Mouse (Mus musculus) left cerebral cortex, adult 2 months (tissue): ENCODE data around the gene Shroom3. TPM values are rescaled to one million over a fixed set of nuclear protein-coding genes. Genes with fewer than 3 reads are reported as not detected.
A peak's percentile ranks its signal among the peaks of the same experiment; 100 is the strongest.

Experiments used
- DNase-seq, 2 experiments: peaks; one replicate each; pipeline ENCODE4 v3.0.0; 2021 to 2022; ENCODE audit warnings: low spot score in 2 of 2, mixed read lengths in 1 of 2; ENCODE audit errors: extremely low spot score in 1 of 2
- H3K27ac ChIP-seq: fragments of 200-600 bp; 2 replicates; pipeline ENCODE4 v1.8.1; 2022
- H3K4me3 ChIP-seq: fragments of 200-600 bp; 2 replicates; pipeline ENCODE4 v1.8.1; 2022
- CTCF ChIP-seq: fragments of 200-600 bp; IDR thresholded peaks from 2 replicates; pipeline ENCODE4 v1.8.1; 2022; ENCODE audit warnings: antibody characterized with exemption, mild to moderate bottlenecking, moderate library complexity
- intact Hi-C: fragments of 180-260 bp; cut with DNase I; formaldehyde crosslinking; loops from one replicate; pipeline ENCODE4 v1.15.1; 2025
- total RNA-seq, 2 experiments: library from RNA; stranded (reverse); gene quantifications; 2 replicates each; pipeline ENCODE4 v1.2.3; 2021

Shroom3 gene
- total RNA-seq, 2 experiments from 2014 or later = 4.3 to 6.3 TPM

DNA sequence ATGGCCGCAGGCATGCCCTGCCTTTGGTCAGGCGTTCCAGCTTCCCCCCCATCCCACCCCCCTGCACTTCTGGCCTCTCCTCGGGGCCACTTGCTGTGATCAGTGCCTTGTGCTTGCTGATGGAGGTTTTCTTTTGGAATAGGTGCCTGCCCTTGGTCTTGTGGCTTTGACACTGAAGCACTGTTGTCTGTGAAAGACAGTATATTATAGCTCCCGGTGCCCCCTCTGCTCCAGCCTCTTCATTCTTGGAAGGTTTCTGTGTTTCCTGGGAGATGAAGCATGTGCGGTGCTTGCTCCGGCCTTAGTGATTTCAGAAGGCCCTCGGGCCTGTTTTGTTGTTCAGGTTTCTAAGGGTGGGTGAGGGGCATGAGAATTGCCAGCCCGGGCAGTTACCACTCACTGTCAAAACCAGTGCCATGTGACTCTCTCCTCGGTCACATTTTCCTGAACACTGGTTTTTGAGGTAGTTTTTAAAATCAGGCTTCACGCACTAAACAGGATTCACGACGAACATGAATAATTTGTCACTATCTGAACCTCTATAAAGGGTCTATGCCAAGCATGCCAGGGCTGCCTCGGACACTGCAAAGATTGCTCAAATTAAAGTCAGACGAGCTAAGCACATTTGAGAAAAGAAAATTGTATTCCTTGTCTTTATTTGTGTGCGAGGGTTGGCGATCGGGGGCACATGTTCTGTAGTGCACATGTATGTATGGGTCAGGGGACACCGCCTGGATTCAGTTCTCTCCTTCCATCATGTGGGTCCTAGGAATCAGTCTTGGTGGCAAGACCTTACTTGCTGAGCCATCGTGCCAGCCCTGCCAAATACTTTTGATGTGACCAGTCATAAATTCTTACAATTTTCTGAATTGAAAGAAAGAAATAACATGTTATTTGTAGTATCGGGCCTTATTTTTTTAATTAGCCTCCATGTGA, 160.9 kb downstream of the Shroom3 start:
- TF ChIP-seq CTCF = no peak
- no peak for DNase-seq
- Histone ChIP-seq H3K4me3 (no peak overlapping the region), H3K27ac (no peak overlapping the region)
- intact Hi-C loops = no loop called here

DNA sequence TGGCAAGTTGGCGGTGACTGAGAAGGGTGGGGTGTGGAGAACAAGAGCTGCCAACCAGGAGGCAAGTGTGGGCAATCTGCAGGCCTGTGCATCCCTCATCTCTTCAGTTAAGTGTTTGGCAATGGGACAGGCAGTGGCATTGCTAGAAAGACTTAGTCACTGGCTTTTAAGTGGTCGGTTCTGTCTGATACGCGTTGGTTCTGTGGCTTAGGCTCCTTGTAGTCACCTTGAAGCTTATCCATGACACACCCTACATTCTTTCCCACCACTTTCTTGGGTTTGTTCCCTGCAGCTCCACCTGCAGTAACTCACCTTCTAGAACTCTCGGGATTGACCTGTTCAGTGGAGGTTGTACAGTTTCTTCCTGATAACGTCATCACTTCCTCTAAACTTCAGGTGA, 166.5 kb downstream of the Shroom3 start:
- intact Hi-C loops = no loop called here
- no peak for DNase-seq
- no peak overlapping the region for H3K4me3 ChIP-seq
- TF ChIP-seq CTCF = no peak
- H3K27ac ChIP-seq = no peak overlapping the region

DNA sequence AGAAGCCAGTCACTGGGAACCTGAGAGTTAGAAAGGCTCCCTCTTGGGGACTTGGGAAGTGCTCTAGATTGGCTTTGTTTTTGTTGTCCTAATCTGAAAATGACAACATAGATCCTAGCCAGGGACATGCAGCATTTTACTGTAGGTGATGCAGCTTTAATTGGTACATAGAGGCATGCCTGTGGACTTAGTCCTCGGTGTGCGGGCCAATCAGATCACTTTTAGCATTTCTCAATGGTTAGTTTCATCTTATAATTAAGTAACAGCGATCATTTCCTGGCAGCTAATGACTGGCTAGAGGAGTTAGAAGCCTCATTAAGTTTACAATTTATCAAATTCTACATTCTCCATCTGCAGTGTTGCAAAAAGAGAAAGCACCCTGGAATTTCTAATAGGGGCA, 167.7 kb downstream of the Shroom3 start:
- TF ChIP-seq CTCF = no peak
- Histone ChIP-seq H3K27ac (no peak overlapping the region), H3K4me3 (no peak overlapping the region)
- intact Hi-C loops = no loop called here
- no peak for DNase-seq

DNA sequence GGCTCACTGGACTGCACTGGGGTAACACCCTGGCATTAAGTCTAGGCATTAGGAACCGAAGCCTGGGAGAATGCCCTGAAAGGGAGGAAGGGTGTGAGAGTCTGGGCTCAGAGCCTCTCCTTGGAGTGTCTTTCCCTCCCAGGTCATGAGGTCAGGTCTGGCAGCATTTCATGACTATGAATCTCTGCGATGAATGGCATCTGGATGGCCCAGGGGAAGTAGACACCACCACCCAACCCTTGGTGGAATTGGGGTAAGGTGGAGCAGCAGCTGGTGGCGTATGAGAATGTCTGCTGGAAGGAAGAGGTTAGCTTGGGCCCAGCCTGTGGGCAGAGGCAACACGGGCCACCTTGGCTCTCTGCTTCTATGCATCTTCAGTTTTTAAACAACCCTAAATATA, 171.7 kb downstream of the Shroom3 start:
- Histone ChIP-seq H3K4me3 (no peak overlapping the region), H3K27ac (no peak overlapping the region)
- intact Hi-C loops = no loop called here
- TF ChIP-seq CTCF = no peak
- DNase-seq = no peak

DNA sequence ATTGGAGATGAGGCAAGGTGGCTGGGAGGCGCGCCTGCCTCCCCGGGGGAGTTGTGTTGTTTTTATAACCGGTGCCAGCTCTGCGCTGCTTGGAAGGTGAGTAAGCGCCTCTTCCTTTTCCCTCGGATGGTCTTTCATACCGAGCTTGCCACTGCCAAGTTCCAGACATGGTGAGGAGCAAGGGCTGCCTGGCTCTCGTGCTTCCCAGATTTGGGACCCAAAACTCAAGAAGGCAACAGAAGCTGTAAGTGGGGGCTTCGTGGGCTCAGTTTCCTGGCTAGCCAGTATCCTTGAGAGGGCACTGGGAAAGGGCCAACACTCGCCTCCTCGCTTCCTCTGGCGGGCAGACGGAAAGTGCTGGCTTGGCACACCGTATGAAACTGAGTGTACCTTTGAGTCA, 173.1 kb downstream of the Shroom3 start:
- intact Hi-C loops = no loop called here
- H3K27ac ChIP-seq = no peak overlapping the region
- DNase-seq = peak in 1 of 2 experiments; percentile 39
- H3K4me3 ChIP-seq = peak overlapping the region; percentile 23; the same call in 1 of the 2 replicates
- no peak for TF ChIP-seq CTCF

DNA sequence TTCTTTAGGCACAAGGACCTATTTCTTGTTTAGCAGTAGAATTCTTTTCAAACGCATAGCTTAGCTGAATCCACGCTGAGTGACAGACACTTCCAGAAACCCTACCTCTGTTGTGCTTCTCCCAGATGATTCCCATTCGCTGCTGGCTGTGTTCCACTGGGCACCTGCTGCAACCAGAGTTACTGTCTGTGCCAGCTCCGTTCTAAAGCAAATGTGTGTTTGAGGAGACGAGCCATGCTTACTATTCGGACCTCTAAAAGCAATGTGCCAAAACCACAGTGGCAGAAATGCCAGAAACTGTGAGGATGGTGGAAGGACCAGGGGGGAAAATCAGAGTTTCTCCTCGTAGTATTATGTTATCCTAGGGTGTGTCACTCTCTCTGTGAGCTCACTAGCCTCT, 173.9 kb downstream of the Shroom3 start:
- DNase-seq = peak in 1 of 2 experiments; percentile 31
- no peak overlapping the region for H3K4me3 ChIP-seq
- intact Hi-C loops = no loop called here
- TF ChIP-seq CTCF = no peak
- H3K27ac ChIP-seq = no peak overlapping the region

DNA sequence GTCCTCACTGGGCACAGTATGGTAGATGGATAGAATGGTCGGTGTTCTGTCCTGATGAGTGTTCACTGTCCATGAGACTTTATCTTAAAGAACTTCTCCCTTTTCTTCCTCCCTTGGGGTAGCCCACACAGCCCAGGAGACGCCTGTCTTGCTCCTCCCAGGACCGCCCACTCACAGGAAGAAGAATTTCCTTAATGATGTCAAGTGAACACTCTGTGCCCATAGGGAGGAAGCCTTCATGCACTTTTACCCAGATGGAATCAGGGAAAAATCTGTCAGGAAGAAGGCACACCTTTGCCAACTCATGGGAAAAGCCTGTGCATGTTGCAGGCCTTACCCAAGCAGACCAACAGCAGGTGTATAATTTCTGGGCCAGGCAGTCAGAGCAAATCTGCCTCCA, 174.9 kb downstream of the Shroom3 start:
- DNase-seq = no peak
- Histone ChIP-seq H3K4me3 (no peak overlapping the region), H3K27ac (no peak overlapping the region)
- intact Hi-C loops = no loop called here
- no peak for TF ChIP-seq CTCF

DNA sequence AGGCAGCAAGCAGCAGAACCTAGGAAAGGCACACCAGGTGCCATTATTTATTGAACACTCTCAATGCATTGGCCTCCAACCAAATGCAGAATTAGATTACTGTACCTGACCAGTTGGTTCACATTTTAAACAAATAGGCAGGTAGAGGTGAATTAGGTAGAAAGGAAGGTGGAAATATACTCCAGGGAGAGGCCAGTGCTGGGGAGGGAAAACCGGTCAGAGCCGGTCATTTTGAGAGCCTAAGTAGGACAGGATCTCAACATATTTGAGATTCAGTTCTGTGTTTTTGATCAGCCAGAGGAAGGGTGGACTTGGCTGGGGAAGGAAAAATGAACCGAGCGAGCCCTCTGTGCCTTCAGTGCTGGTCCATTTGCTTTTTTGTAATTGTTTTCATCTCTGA, 175.3 kb downstream of the Shroom3 start:
- TF ChIP-seq CTCF = no peak
- intact Hi-C loops = no loop called here
- DNase-seq = no peak
- no peak overlapping the region for H3K27ac ChIP-seq
- no peak overlapping the region for H3K4me3 ChIP-seq

DNA sequence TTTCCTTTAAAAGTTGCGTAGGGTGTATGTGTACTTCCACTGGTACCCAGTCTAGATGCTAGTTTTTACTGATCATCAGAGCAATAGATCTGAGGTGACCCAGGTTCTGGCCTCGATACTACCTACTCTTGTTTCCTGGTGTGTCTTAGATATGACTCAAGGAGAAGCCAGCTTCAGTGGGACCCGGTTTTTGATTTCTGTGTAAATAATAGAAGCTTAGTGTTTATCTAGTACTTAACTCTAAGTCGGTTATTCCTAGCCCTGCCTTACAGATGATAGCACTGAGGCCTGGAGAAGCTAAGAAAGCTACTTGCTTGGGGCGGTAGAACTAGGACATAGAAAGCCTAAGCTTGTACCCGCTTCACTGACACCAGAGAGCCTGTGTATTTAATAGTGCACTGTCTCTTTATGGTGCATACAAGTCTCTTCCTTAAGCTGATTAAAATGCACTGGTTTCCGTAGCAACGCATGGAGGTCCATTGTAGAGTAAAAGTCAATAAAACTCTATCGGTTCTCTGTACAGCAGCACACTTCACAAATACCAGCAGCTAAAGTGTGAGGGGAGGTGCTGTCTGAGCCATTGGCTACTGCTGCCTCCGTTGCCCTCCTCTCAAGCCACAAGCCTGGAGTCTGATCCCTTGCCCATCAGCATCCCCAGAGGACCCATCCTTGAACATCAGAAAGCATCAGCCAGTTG, 178.3 kb downstream of the Shroom3 start:
- TF ChIP-seq CTCF = no peak
- Histone ChIP-seq H3K4me3 (no peak overlapping the region), H3K27ac (no peak overlapping the region)
- intact Hi-C loops = no loop called here
- no peak for DNase-seq

DNA sequence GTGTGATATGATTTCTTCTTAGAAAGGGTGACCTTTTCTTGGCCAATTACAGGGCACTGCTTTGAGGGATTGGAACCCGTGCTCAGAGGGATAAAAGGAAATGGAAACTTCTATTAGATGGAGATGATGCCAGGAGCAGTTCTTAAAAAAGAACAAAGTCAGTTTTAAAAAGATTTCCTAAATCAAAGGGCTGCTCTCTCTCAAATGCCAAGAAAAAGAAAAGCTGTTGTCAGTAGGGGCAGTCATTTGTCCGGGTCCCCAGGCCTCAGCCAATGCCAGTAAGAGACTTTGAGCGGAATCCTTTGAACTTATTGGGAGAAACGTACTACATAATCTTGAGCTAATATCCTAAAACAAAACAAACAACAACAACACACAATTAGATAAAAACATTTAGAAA, 181.9 kb downstream of the Shroom3 start:
- intact Hi-C loops = no loop called here
- TF ChIP-seq CTCF = no peak
- DNase-seq = no peak
- no peak overlapping the region for H3K4me3 ChIP-seq
- no peak overlapping the region for H3K27ac ChIP-seq

DNA sequence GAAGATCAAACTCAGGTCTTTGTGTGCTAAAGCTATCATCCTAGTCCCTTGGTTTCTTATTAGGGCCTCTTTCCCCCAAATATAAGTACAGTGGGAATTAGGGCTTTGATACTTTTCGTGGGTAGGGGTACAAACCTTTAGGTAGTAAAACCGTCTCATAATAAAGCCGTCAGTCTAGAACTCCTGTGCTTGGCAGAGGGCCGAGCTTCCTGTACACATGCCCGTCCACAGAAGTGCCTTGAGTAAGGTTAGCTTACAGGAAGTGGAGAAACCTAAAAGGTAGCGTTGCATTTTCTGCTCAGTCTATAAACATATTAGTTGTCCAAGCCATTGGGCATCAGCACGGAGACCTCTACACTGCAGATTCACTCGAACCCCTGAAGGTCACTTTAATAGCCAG, 183.3 kb downstream of the Shroom3 start:
- DNase-seq = no peak
- H3K4me3 ChIP-seq = no peak overlapping the region
- H3K27ac ChIP-seq = no peak overlapping the region
- TF ChIP-seq CTCF = no peak
- intact Hi-C loops = no loop called here

DNA sequence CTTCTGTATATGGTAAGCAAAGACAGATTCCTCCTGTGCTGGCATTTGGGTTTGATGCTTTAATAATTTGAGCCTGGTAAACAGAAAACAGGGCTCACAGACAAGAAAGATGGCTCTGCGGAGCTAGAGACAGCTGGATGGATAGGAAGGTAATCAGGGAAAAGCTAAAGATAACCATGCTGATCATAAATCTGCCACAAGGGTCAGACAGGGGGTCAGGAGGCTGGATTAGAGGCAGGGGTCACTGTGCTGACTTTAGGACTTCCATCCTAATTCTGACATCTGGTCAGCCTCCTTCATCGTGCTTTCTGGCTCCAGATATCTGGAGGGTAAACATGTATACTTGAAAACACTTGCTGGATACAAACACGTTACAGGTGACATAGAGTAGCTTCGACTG, 184.0 kb downstream of the Shroom3 start:
- no peak for DNase-seq
- intact Hi-C loops = no loop called here
- TF ChIP-seq CTCF = no peak
- Histone ChIP-seq H3K27ac (no peak overlapping the region), H3K4me3 (no peak overlapping the region)
